Mouse (Mus musculus) forebrain, postnatal 0 days (tissue): ENCODE data around the gene Carf. TPM values are rescaled to one million over a fixed set of nuclear protein-coding genes. Genes with fewer than 3 reads are reported as not detected.

Experiments
- ATAC-seq: fragments of 200-750 bp; cut with Nextera tagmentation; 2 replicates; pipeline ENCODE4 v1.8.0; 2017; ENCODE audit warnings: mild to moderate bottlenecking, moderate library complexity
- DNase-seq: peaks from one replicate; pipeline ENCODE4 v3.0.0-alpha.2; 2015
- H3K27ac ChIP-seq: fragments of 300-500 bp; sonication (generic); 2 replicates; pipeline ENCODE4 v1.5.1; 2014; ENCODE audit warnings: low read depth, mild to moderate bottlenecking, antibody characterized with exemption, low read length, moderate library complexity, mixed read lengths
- H3K27me3 ChIP-seq: fragments of 300-500 bp; sonication (generic); 2 replicates; pipeline ENCODE4 v1.6.1; 2014; ENCODE audit warnings: mild to moderate bottlenecking, low read length, mixed read lengths; ENCODE audit not compliant: insufficient read depth
- H3K36me3 ChIP-seq: fragments of 300-500 bp; sonication (generic); 2 replicates; pipeline ENCODE4 v1.6.1; 2014; ENCODE audit warnings: mild to moderate bottlenecking, moderate library complexity; ENCODE audit not compliant: insufficient read depth
- H3K4me1 ChIP-seq: fragments of 300-500 bp; sonication (generic); 2 replicates; pipeline ENCODE4 v1.6.1; 2014; ENCODE audit warnings: antibody characterized with exemption; ENCODE audit not compliant: insufficient read depth
- H3K4me2 ChIP-seq: fragments of 300-500 bp; sonication (generic); 2 replicates; pipeline ENCODE4 v1.6.1; 2014; ENCODE audit warnings: low read depth, mild to moderate bottlenecking, moderate library complexity
- H3K4me3 ChIP-seq: fragments of 300-500 bp; sonication (generic); 2 replicates; pipeline ENCODE4 v1.5.1; 2014; ENCODE audit warnings: low read depth, low read length, mixed read lengths
- H3K9ac ChIP-seq: fragments of 300-500 bp; sonication (generic); 2 replicates; pipeline ENCODE4 v1.6.1; 2014; ENCODE audit warnings: mild to moderate bottlenecking
- H3K9me3 ChIP-seq: fragments of 300-500 bp; sonication (generic); 2 replicates; pipeline ENCODE4 v1.6.1; 2016; ENCODE audit warnings: low read length
- CTCF ChIP-seq: sonication (generic); IDR thresholded peaks from 2 replicates; pipeline ENCODE4 v1.5.1; 2016; ENCODE audit warnings: antibody characterized with exemption, control low read depth, low read depth
- WGBS: fragments of 180-500 bp; shearing (Covaris S2); extraction: QIAGEN DNeasy Blood & Tissue Kit; methylation state at CpG from one replicate; pipeline ENCODE4 v1.1.7; 2014; 5-methylcytosine and 5-hydroxymethylcytosine counted together
- polyA plus RNA-seq: library from polyadenylated mRNA; unstranded; fragments of >200 nt; fragmentation: Nextera tagmentation; extraction: Ambion mirVana; gene quantifications from 2 replicates; pipeline ENCODE4 v1.2.1, GENCODE M21; 2015
- total RNA-seq: library from RNA; depleted of rRNA; stranded (reverse); fragments of >200 nt; gene quantifications from 2 replicates; pipeline ENCODE4 v1.2.3, GENCODE M21; 2014; rRNA removed

Carf gene
- total and polyA plus RNA-seq, 2 experiments from 2014 or later: 7.0 to 30.2 TPM

DNA sequence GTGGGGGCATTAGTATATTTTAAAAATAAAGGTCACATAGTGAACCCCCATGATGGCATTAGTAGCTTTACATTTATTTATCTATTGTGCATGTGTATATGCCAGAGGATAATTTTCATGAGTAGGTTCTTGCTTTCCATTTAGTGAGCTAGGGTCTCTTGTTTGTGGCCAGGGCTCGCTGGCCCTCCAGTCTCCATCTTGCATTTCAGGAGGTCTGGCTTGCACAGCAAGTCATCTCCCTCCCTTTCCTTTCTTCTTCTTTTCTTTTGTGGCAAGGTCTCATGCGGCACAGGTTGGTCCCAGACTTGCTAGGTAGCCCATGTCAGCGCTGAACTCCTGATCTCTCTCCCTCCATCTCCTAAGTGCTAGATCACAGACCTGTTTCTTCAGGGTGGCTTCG, 81.3 kb downstream of the Carf start:
- Histone ChIP-seq H3K4me1 (no peaks in the 10 kb centered on the region; the same call in 1 of the 2 replicates), H3K27me3 (no peaks in the 10 kb centered on the region), H3K36me3 (no peaks in the 10 kb centered on the region), H3K27ac (no peak overlapping the region), H3K4me2 (peak overlapping the region; percentile 53), H3K9me3 (no peaks in the 10 kb centered on the region), H3K4me3 (peak overlapping the region; percentile 71), H3K9ac (no peak overlapping the region)
- DNase-seq: no peak
- ATAC-seq: no peak
- TF ChIP-seq CTCF: no peak
- 14% methylated on average over 4 of the region's 4 CpGs for WGBS

DNA sequence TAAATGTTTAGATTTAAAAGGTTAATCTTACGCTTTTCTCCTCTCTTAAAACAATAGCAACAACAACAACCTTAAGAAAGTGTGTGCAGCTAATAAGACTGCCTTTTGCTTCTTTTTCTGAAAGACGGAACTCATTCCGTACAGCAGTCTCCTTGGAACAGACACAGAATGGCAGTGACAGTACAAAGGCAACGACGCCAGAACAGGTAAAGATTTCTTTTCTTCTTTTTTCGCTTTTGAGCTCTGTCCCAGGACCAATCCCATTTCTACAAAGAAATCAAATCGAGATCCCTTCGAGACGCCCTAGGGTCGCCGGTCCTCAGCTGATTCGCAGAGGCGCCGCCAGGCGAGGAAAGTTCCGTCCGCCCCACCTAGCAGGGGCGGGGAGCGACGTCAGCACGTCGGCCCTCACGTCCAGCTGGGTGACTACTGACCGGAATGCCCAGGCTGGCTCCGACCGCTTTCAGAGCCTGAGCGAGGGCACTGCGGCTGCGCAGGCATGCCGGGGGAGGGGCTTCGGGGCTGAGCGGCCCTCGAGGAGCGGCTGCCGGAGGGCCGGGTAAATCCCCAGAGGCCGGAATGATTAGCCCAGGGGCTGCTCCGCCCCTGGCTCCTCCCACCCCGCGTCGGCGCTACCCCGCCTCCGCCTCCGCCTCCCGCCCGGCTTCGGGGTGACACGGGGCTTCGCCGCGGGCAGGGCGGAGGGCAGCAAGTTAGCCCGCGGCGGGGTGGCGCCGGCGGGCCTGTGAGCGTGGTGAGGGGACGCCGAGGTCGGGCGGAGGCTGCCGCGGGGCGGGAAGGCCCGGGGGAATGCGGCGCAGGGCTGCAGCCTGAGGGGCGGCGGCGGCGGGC, 82.1 kb downstream of the Carf start, which contains the start of gene Nbeal1:
Gene Nbeal1 (plus strand): TSS at position 668 of the 852 bp plus-strand sequence.
- 1% methylated on average over 59 of the region's 74 CpGs for WGBS
- peak within 1 kb of the TSS; percentile 78 for H3K9ac ChIP-seq

DNA sequence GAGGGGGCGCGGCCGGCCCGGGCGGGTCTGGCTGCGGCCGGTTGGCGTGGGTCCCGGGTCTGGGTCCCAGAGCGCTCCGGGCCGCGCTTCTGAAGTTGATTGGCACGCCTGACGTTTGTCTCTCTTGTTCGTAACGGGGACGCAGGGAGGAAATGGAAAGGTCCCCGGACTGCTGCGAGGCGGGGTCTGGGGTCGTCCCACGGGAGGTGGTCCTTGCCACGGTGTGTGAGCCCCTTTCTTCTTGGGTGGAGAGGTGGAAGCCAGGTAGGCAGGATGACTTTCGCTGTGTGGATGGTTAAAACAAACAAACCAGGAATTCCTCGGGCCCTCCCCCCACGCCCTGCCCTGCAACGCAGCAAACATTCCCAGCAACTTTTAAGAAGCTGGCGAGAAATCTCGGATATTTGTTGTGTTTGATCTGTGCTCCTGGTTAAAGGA, 82.8 kb downstream of the Carf start:
- WGBS: 5% methylated on average over 28 of the region's 30 CpGs
- Histone ChIP-seq H3K9me3 (no peaks in the 10 kb centered on the region), H3K36me3 (no peaks in the 10 kb centered on the region), H3K27me3 (no peaks in the 10 kb centered on the region), H3K4me2 (peak overlapping the region; percentile 53), H3K9ac (peak overlapping the region; percentile 78), H3K4me3 (peak overlapping the region; percentile 71), H3K4me1 (no peaks in the 10 kb centered on the region; the same call in 1 of the 2 replicates), H3K27ac (peak overlapping the region; percentile 86)
- TF ChIP-seq CTCF: no peak
- peak; percentile 38 for DNase-seq
- ATAC-seq: 0 out of 2 replicates have a peak, but pooled peaks have one; percentile 0

More for the DNA sequence above, 82.1 kb downstream of the Carf start, which contains the start of gene Nbeal1:
- DNase-seq (peak; percentile 97), ATAC-seq (peak; percentile 98)
- Histone ChIP-seq H3K4me2 (peak within 1 kb of the TSS; percentile 53), H3K4me3 (peak within 1 kb of the TSS; percentile 71), H3K9me3 (no peaks in the 10 kb centered on the region), H3K27ac (peak within 1 kb of the TSS; percentile 86), H3K36me3 (no peaks in the 10 kb centered on the region), H3K4me1 (no peaks in the 10 kb centered on the region; the same call in 1 of the 2 replicates), H3K27me3 (no peaks in the 10 kb centered on the region)
- TF ChIP-seq CTCF: peak; percentile 50

DNA sequence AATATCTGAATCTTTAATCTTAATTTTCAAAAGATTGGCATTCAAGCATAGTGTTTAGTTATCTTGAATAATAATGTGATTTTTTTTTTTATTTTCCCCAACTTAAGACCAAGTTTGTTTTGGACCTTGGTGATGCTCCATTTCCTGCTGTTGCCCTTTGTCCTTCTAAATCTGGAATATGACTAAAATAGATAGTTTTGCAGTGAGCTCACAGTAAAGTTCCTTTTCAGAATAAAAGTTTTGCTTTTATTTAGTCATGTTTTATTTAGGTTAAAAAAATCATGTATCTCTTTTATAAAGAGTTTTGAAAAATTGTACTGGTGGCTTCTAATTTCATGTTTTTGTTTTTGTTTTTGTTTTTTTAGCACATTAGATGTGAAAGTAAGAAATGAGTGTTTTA, 90.4 kb downstream of the Carf start:
- no peaks in the 10 kb centered on the region for H3K27me3 ChIP-seq
- no peak for ATAC-seq
- H3K9me3 ChIP-seq: no peaks in the 10 kb centered on the region
- H3K36me3 ChIP-seq: no peaks in the 10 kb centered on the region
- no peak for DNase-seq
- no peak overlapping the region for H3K27ac ChIP-seq
- TF ChIP-seq CTCF: no peak
- no peak overlapping the region for H3K4me2 ChIP-seq
- H3K9ac ChIP-seq: no peak overlapping the region
- no peaks in the 10 kb centered on the region for H3K4me1 ChIP-seq
- H3K4me3 ChIP-seq: no peak overlapping the region

DNA sequence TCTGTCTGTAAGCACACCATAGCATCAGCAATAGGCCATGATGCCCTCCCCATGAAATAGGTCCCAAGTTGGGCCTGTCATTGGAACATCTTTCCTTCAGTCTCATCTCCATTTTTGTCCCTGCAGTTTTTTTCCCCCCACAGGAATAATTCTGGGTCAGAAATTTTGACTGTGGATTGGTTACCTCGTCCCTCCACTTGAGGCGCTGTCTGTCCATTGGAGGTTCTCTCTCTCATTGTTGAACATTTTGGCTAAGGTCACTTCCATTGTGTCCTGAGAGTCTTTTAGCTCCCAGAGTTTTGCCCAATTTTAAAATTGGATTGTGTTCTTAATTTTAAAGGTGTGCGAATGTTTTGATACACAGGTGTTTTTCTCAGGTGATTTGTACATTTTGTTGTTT, 98.8 kb downstream of the Carf start:
- no peak for ATAC-seq
- H3K4me1 ChIP-seq: no peaks in the 10 kb centered on the region

DNA sequence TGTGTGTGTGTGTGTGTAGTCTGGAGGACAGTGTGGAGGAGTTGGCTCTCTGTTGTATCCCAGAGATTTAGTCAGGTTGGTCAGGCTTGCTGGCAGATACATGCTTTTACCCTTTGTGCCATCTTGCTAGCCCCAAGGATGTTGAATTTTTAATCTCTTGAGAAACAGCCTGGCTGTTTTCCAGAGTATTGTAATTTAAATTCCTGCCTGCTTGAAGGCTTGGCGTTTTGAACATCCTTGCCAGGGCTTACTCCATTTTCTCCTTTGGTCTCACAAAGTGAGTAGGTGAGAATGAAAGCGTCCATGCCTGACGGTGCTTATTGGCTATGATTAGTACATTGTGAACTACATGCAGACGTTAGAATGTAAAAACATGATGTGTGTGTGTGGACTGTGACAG, 101.0 kb downstream of the Carf start:
- H3K4me2 ChIP-seq: no peak overlapping the region
- no peaks in the 10 kb centered on the region for H3K4me1 ChIP-seq
- no peak overlapping the region for H3K27ac ChIP-seq
- ATAC-seq (no peak), DNase-seq (no peak)
- H3K4me3 ChIP-seq: no peak overlapping the region
- no peak for TF ChIP-seq CTCF
- no peaks in the 10 kb centered on the region for H3K27me3 ChIP-seq
- peaks cover 26% of the 10 kb centered on the region for H3K36me3 ChIP-seq
- H3K9me3 ChIP-seq: no peaks in the 10 kb centered on the region
- WGBS: 40% methylated on average over 4 of the region's 4 CpGs
- H3K9ac ChIP-seq: no peak overlapping the region

More for the DNA sequence above, 98.8 kb downstream of the Carf start:
- Histone ChIP-seq H3K4me3 (no peak overlapping the region), H3K9ac (no peak overlapping the region), H3K9me3 (no peaks in the 10 kb centered on the region), H3K36me3 (peaks cover 9% of the 10 kb centered on the region; the same call in 1 of the 2 replicates), H3K27me3 (no peaks in the 10 kb centered on the region), H3K4me2 (no peak overlapping the region), H3K27ac (no peak overlapping the region)
- peak; percentile 34; the same call in 1 of the 2 replicates for TF ChIP-seq CTCF
- 63% methylated on average over 3 of the region's 3 CpGs for WGBS
- no peak for DNase-seq

Other genes starting within 250 kb of the Carf start
- 53.4 and 79.7 TPM in 2 replicates for gene Fam117b, start 185.2 kb upstream of the Carf start, total RNA-seq
- 22.1 and 31.8 TPM in 2 replicates for gene Fam117b, start 185.2 kb upstream of the Carf start, polyA plus RNA-seq
- 63.2 and 63.6 TPM in 2 replicates for gene Ica1l, start 55.1 kb upstream of the Carf start, total RNA-seq
- 57.3 and 67.5 TPM in 2 replicates for gene Ica1l, start 55.1 kb upstream of the Carf start, polyA plus RNA-seq
- gene Wdr12, start 398 bp downstream of the Carf start, total RNA-seq: 29.2 and 33.2 TPM in 2 replicates
- 51.8 and 55.3 TPM in 2 replicates for gene Wdr12, start 398 bp downstream of the Carf start, polyA plus RNA-seq
- gene Nbeal1, start 82.4 kb downstream of the Carf start, total RNA-seq: 27.0 and 30.0 TPM in 2 replicates
- gene Nbeal1, start 82.4 kb downstream of the Carf start, polyA plus RNA-seq: 2.5 and 4.0 TPM in 2 replicates
- gene Cyp20a1, start 245.1 kb downstream of the Carf start, total RNA-seq: 21.5 and 22.3 TPM in 2 replicates
- 11.1 and 12.9 TPM in 2 replicates for gene Cyp20a1, start 245.1 kb downstream of the Carf start, polyA plus RNA-seq